Mouse (Mus musculus) small intestine, adult 2 months (tissue): ENCODE measurements around the gene Hhat.

Experiments used
- CTCF ChIP-seq: fragments of 200-500 bp; IDR thresholded peaks from 2 replicates; pipeline ENCODE4 v1.5.1; 2012; ENCODE audit warnings: low read depth, mild to moderate bottlenecking, control low read depth, inconsistent platforms, low read length, moderate library complexity, mixed read lengths; ENCODE audit not compliant: insufficient replicate concordance, insufficient read length; ENCODE audit errors: extremely low read depth
- POLR2A ChIP-seq: fragments of 200-500 bp; IDR thresholded peaks from 2 replicates; pipeline ENCODE4 v1.6.1; 2012; ENCODE audit warnings: low read depth, mild to moderate bottlenecking, control low read depth, inconsistent platforms, low read length, moderate library complexity

GRCm38 (mm10) chr1:192447666-192448065, 323.4 kb downstream of the Hhat start:
- TF ChIP-seq CTCF (no peak), POLR2A (no peak)
